Mouse (Mus musculus): ENCODE results near the gene AC140267.1. TPM values are rescaled to one million over a fixed set of nuclear protein-coding genes. Genes with fewer than 3 reads are reported as not detected.

The AC140267.1 gene
- polyA plus RNA-seq, 1 experiment from 2014 or later: not detected

DNA sequence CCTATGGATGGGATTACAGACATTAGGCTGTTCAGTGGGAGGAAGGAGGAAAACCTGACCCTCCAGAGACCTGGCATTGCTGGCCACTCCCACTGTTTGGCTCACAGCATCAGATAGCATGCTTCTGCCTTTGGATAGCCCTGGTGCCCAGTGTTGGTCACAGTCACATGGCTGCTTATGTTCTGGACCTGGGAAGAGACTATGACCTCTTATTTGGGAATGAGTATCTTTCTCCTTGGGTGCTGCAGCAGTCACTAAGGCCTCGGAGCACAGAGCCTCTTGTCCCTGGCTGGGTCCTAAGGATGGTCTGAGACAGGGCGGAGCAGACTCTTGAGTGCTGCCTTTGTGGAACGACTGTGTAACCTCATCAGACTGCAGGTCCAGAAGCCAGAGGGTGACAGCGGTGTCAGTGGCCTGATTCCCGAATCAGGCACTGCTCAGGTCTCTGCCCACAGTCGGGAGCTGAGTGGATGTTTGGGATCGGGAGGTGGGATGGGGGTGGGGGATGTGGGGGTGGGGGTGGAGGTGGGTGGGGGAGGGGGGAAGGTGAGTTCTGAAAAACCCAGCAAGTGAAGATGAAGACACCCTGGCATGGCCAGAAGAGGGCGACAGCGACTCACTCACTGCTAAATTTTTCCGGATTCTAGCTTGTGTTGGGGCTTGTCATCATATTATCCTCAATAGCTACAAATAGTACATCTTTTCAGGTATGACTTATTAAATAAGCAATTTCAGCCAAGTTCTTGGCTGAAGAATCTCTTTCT, 19.7 kb upstream of the AC140267.1 start:
- no peaks in the 10 kb centered on the region for H3K27me3 ChIP-seq (replicated peaks; ENCODE audit: low read depth, poor library complexity, severe bottlenecking)
- 18% methylated on average over 10 of the region's 10 CpGs for WGBS
- peaks cover 22% of the 10 kb centered on the region for H3K4me1 ChIP-seq
- H3K27ac ChIP-seq (replicated peaks): no peak overlapping the region
- peak; percentile 38 for DNase-seq (ENCODE audit: low spot score)
- peaks cover 42% of the 10 kb centered on the region for H3K36me3 ChIP-seq (replicated peaks)
- no peaks in the 10 kb centered on the region for H3K9me3 ChIP-seq
- no peak overlapping the region for H3K4me3 ChIP-seq

GRCm38 (mm10) chr15:80216480-80216820, 19.2 kb upstream of the AC140267.1 start:
- DNase-seq (ENCODE audit: low spot score): no peak
- no peak overlapping the region for H3K27ac ChIP-seq (replicated peaks)
- peaks cover 36% of the 10 kb centered on the region for H3K36me3 ChIP-seq (replicated peaks)
- H3K27me3 ChIP-seq (replicated peaks; ENCODE audit: low read depth, poor library complexity, severe bottlenecking): no peaks in the 10 kb centered on the region
- no peaks in the 10 kb centered on the region for H3K9me3 ChIP-seq
- H3K4me3 ChIP-seq: no peak overlapping the region
- peaks cover 22% of the 10 kb centered on the region for H3K4me1 ChIP-seq
- WGBS: 61% methylated on average over 9 of the region's 9 CpGs

DNA sequence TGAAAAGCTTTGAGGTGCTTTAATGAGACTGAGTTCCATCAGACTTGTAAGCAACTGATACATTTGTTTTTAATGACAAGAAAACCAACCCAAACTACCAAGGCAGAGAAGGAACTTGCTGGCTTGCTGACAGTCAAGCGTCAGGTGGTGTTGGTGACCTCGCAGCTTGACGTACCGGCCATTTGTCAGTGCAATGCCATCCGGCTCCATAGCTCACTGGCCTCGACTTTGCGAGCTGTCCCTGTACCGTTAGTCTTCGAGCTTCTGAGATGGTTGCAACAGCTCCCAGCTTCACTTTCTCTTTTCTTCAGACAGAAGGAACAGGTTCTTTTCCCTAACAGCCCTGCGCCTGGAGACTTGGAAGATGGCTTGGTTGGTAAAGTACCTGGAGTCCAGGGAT, 18.2 kb upstream of the AC140267.1 start:
- H3K4me1 ChIP-seq: peaks cover 22% of the 10 kb centered on the region
- 91% methylated on average over 10 of the region's 10 CpGs for WGBS
- DNase-seq (ENCODE audit: low spot score): no peak
- no peaks in the 10 kb centered on the region for H3K27me3 ChIP-seq (replicated peaks; ENCODE audit: low read depth, poor library complexity, severe bottlenecking)
- H3K36me3 ChIP-seq (replicated peaks): peaks cover 26% of the 10 kb centered on the region
- no peak overlapping the region for H3K27ac ChIP-seq (replicated peaks)
- no peak overlapping the region for H3K4me3 ChIP-seq
- H3K9me3 ChIP-seq: no peaks in the 10 kb centered on the region

GRCm38 (mm10) chr15:80219211-80219610, 16.4 kb upstream of the AC140267.1 start:
- Histone ChIP-seq H3K36me3 (replicated peaks) (peaks cover 10% of the 10 kb centered on the region), H3K4me1 (peaks cover 22% of the 10 kb centered on the region), H3K4me3 (peak overlapping the region; percentile 25; the same call in 1 of the 2 replicates), H3K27ac (replicated peaks) (peak overlapping the region; percentile 48), H3K27me3 (replicated peaks; ENCODE audit: low read depth, poor library complexity, severe bottlenecking) (no peaks in the 10 kb centered on the region), H3K9me3 (no peaks in the 10 kb centered on the region)
- peak; percentile 66 for DNase-seq (ENCODE audit: low spot score)
- WGBS: 40% methylated on average over 14 of the region's 14 CpGs

DNA sequence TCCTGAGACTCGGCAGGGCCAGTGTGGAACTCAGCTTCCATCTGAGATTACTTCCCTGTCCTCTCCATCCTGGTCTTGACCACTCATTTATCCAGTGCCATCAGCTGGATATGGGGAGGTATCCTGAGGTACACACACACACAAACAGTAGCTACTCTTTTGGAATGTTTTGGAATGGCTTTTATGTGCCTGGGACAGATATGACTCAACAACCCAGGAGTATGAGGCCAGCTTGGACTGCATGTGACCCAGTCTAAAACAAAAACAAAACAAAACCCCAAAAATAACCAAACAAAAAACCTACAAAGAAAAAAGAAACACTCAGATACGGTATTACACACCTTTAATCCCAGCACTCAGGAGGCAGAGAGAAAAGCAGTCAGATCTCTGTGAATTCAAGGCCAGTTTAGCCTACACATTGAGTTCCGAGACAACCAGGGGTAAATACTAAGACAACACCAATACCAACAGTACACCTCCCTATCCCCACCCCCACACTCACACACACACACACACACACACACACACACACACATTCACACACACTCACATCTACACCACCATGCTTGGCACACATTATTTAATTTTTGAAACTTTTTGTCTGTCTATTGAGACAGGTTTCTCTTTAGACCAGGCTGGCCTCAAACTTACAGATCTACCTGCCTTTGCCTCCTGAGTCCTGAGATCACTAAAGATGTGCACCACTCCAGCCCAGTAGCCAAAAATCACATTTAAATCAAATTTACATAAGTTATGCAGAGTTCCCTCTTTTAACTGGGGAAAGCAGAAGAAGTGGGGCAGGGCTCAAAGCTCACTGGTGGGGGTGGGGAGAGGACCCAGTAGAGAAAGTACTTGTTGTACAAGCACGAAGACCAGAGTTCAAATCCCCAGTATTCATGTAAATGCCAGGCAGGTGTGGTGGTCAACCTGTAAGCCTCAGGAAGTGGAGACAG, 15.7 kb upstream of the AC140267.1 start:
- H3K4me3 ChIP-seq: no peak overlapping the region
- peaks cover 5% of the 10 kb centered on the region; the same call in 1 of the 2 replicates for H3K36me3 ChIP-seq (replicated peaks)
- H3K27me3 ChIP-seq (replicated peaks; ENCODE audit: low read depth, poor library complexity, severe bottlenecking): no peaks in the 10 kb centered on the region
- DNase-seq (ENCODE audit: low spot score): no peak
- H3K9me3 ChIP-seq: no peaks in the 10 kb centered on the region
- H3K4me1 ChIP-seq: peaks cover 23% of the 10 kb centered on the region
- 76% methylated on average over 4 of the region's 4 CpGs for WGBS
- peak overlapping the region; percentile 48 for H3K27ac ChIP-seq (replicated peaks)

GRCm38 (mm10) chr15:80221031-80221430, 14.6 kb upstream of the AC140267.1 start:
- peaks cover 5% of the 10 kb centered on the region; the same call in 1 of the 2 replicates for H3K36me3 ChIP-seq (replicated peaks)
- H3K4me1 ChIP-seq: peaks cover 18% of the 10 kb centered on the region
- no peak for DNase-seq (ENCODE audit: low spot score)
- no peak overlapping the region for H3K27ac ChIP-seq (replicated peaks)
- WGBS: 71% methylated on average over 8 of the region's 8 CpGs
- no peaks in the 10 kb centered on the region for H3K27me3 ChIP-seq (replicated peaks; ENCODE audit: low read depth, poor library complexity, severe bottlenecking)
- no peak overlapping the region for H3K4me3 ChIP-seq
- no peaks in the 10 kb centered on the region for H3K9me3 ChIP-seq

DNA sequence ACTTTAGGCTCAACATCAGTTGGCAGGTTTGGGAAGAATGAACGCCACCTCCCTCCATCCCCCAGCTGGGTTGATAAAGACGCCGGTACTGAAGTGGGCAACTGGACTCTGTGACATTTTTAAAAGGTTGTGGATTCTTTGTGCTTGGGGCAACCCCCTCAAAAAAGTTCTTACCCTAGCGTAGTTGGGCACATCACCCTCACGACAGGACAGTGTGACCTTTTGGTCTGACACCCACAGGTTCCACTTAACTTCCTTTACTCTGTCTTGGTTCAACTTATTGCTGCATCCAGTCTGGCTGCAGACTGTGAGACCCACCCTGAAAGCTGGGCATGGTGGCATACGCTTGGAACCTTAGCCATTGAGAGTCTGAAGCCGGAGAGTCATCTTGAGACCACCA, 11.9 kb upstream of the AC140267.1 start:
- Histone ChIP-seq H3K36me3 (replicated peaks) (no peaks in the 10 kb centered on the region), H3K4me3 (no peak overlapping the region), H3K27me3 (replicated peaks; ENCODE audit: low read depth, poor library complexity, severe bottlenecking) (no peaks in the 10 kb centered on the region), H3K27ac (replicated peaks) (no peak overlapping the region), H3K4me1 (peaks cover 25% of the 10 kb centered on the region), H3K9me3 (no peaks in the 10 kb centered on the region)
- DNase-seq (ENCODE audit: low spot score): no peak
- WGBS: 88% methylated on average over 7 of the region's 7 CpGs

DNA sequence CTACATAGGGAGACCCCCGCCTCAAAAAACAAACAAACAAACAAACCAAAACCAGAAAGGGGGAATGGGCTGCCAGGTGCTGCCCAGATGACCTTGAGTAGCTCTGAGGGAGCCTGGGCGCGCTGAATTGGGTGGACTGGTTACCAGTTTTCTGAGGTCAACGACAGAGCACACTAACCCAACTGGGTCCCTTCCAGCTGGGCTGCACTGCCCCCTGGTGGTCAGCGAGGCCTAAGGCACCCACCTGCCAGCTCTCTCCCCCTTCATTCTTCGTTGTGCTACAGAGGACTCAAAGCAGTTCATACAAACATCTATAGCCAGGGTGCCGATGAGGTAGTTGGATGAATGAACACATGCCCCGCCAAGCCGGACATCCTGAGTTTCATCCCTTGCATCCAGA, 10.4 kb upstream of the AC140267.1 start:
- peaks cover 13% of the 10 kb centered on the region; the same call in 1 of the 2 replicates for H3K4me1 ChIP-seq
- H3K27me3 ChIP-seq (replicated peaks; ENCODE audit: low read depth, poor library complexity, severe bottlenecking): no peaks in the 10 kb centered on the region
- H3K9me3 ChIP-seq: no peaks in the 10 kb centered on the region
- no peak overlapping the region for H3K4me3 ChIP-seq
- no peaks in the 10 kb centered on the region for H3K36me3 ChIP-seq (replicated peaks)
- 28% methylated on average over 9 of the region's 9 CpGs for WGBS
- DNase-seq (ENCODE audit: low spot score): peak; percentile 87
- no peak overlapping the region for H3K27ac ChIP-seq (replicated peaks)

GRCm38 (mm10) chr15:80225796-80226195, 9.8 kb upstream of the AC140267.1 start:
- peak; percentile 70 for DNase-seq (ENCODE audit: low spot score)
- Histone ChIP-seq H3K27me3 (replicated peaks; ENCODE audit: low read depth, poor library complexity, severe bottlenecking) (no peaks in the 10 kb centered on the region), H3K27ac (replicated peaks) (no peak overlapping the region), H3K9me3 (no peaks in the 10 kb centered on the region), H3K36me3 (replicated peaks) (no peaks in the 10 kb centered on the region), H3K4me1 (peaks cover 13% of the 10 kb centered on the region; the same call in 1 of the 2 replicates), H3K4me3 (no peak overlapping the region)
- WGBS: 45% methylated on average over 2 of the region's 2 CpGs

- no peaks in the 10 kb centered on the region for H3K36me3 ChIP-seq (replicated peaks)
- WGBS: 79% methylated on average over 17 of the region's 17 CpGs
- DNase-seq (ENCODE audit: low spot score): no peak
- no peaks in the 10 kb centered on the region for H3K27me3 ChIP-seq (replicated peaks; ENCODE audit: low read depth, poor library complexity, severe bottlenecking)
- H3K4me1 ChIP-seq: peaks cover 19% of the 10 kb centered on the region
- no peak overlapping the region; the same call in 1 of the 2 replicates for H3K27ac ChIP-seq (replicated peaks)
- H3K9me3 ChIP-seq: no peaks in the 10 kb centered on the region
- H3K4me3 ChIP-seq: no peak overlapping the region
Measured at GRCm38 (mm10) chr15:80228071-80228800, 7.4 kb upstream of the AC140267.1 start.

DNA sequence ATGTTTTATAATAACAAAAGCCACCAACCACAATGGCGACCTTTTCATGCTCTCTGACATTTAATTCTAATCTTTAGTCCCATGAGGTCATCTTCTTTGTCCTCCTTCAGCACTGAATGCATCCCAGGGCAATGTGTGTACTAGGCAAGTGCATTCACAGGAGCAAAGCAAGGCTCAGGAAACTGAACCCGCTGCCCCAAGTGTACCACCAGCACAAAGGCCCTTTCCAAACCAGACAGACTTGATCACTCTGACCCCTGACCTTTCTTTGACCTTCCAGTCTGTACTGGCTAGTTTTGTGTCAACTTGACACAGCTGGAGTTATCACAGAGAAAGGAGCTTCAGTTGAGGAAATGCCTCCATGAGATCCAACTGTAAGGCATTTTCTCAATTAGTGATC, 3.3 kb upstream of the AC140267.1 start:
- no peaks in the 10 kb centered on the region for H3K9me3 ChIP-seq
- H3K27ac ChIP-seq (replicated peaks): no peak overlapping the region
- H3K27me3 ChIP-seq (replicated peaks; ENCODE audit: low read depth, poor library complexity, severe bottlenecking): no peaks in the 10 kb centered on the region
- peaks cover 35% of the 10 kb centered on the region for H3K4me1 ChIP-seq
- H3K4me3 ChIP-seq: no peak overlapping the region
- no peak for DNase-seq (ENCODE audit: low spot score)
- H3K36me3 ChIP-seq (replicated peaks): peaks cover 21% of the 10 kb centered on the region
- WGBS: 49% methylated on average over 2 of the region's 2 CpGs

DNA sequence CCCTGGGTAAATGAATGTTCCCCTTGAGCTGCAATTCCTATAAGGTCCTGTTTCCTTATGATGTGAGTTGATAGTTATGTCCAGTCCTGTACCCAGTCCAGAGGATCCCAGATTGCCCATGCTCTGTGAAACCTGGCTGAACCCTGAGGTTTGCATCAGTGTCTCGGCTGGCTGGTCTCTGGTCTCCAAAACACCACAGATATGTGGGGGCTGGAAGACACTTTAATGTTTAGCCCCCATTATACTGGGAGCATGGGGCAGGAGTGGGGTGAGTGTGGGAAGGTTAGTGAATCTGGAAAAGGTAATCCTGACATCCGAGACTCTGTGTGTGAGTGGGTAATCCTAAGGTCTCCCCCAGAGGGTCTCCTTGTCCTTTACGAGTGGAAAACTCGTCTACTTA, 2.6 kb upstream of the AC140267.1 start:
- no peaks in the 10 kb centered on the region for H3K9me3 ChIP-seq
- peak overlapping the region; percentile 95; the same call in 1 of the 2 replicates for H3K27ac ChIP-seq (replicated peaks)
- peaks cover 30% of the 10 kb centered on the region for H3K4me1 ChIP-seq
- peaks cover 28% of the 10 kb centered on the region for H3K36me3 ChIP-seq (replicated peaks)
- WGBS: 67% methylated on average over 4 of the region's 4 CpGs
- no peaks in the 10 kb centered on the region for H3K27me3 ChIP-seq (replicated peaks; ENCODE audit: low read depth, poor library complexity, severe bottlenecking)
- peak overlapping the region; percentile 83 for H3K4me3 ChIP-seq
- DNase-seq (ENCODE audit: low spot score): no peak

Data from embryonic facial prominence, embryonic 10.5 days (tissue).